Mouse (Mus musculus) spleen, postnatal 14 days (tissue): ENCODE data around the gene Ash1l.

Experiments
- DNase-seq, 2 experiments: peaks; one replicate each; pipeline ENCODE4 v3.0.0; 2021 to 2022; ENCODE audit warnings: low spot score in 2 of 2

Gene Ash1l

DNA sequence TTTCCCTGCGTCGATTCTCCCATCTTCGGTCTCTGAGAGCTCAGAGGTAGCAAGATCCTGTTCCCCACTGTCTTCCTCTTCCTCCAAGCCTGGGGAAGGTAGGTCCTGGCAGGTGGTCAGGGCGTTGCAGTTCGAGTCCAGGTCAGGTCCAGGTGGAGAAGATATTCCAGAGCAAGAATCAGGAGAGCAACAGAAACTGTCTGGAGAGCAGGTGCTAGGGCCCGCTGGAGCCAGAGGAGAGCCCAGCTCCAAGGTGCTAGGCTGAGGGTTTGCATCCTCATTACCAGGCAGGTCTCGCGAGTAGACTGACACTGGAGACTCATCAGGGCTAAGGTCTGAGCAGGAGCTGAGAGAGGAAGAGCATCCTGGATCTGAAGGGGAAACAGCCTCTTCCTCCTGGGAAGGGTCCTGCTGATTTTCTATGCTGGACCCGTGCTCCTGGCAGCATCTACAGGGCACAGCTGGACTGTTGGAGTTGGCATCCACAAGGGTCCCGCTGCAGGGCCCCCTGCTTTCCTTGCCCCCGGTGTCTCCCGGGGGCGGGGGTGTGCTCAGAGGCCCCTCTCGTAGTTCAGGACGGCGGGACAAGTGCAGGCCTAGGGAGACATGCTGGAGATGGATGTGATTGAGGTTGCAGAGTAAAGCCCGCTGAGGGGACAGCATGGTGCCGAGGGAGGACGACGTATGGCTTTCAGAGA is 141.5 kb downstream of the Ash1l start:
- DNase-seq: no peak

DNA sequence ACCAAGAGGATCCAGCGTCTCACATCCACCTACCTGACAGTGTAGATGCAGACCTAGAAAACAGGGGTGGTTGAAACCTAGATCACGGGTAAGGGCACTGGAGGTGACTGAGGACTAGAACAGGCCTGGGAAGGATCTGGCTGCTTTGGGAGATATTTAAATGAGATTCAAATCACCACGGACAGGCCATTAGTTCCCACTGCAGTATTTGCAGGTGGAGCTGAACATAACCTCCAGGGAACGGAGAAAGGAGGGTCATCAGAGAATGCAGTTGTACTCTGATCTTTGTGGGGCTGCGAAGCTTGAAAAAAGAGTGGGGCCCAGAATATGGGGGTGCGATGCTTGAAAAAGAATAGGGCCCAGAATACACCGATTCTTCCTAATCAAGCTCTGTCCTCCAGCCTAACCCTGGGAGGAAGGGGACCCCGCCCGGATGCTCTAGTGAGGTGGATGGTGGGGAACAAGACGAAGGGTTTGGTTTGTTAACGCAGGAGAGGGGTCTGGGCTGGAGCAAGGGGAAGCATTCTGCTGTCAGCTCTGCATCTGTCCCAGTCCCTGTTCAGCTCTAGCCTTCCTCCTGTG is 142.2 kb downstream of the Ash1l start:
- DNase-seq: no peak

DNA sequence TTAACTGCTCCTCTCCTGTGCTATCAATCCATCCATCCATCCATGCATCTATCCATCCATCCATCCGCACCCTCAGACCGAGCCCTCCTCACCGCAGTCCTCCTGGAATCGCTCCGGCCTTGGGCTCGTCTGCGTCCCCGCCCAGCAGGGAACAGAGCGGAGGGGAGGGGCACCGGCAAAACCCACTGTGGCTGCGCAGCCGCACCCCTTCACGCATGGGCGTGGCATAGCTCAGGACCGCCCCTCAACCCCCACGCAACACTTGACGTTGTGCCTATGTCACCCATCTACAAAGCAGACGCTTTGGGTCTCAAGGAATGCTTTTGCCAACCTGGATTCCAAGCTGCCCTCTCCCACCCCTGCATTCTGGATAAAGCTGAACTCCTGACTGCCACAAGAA is 142.8 kb downstream of the Ash1l start, which contains the start of gene Rusc1:
TSS of gene Rusc1 (minus strand) at position 137 of the 400 bp plus-strand sequence.
- DNase-seq: peak; percentile 42 to 60

DNA sequence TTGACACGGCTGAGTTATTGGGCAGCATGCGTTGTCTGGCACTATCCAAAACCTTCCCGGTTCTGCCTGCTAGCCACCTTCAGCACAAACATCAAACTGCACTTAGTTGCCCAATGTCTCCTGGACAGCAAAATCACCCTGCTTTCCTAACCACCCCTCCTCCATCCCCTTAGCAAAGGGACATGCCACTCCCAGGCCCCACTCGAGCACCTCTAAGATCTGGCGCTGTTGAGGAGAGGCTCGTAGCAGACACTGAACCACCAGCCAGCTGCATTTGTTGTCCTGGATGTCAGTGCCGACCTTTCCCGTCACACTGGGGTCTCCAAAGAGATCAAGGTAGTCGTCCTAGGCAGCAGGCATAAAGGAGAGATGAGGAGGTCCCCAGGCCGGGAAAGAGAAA is 143.6 kb downstream of the Ash1l start:
- no peak for DNase-seq

DNA sequence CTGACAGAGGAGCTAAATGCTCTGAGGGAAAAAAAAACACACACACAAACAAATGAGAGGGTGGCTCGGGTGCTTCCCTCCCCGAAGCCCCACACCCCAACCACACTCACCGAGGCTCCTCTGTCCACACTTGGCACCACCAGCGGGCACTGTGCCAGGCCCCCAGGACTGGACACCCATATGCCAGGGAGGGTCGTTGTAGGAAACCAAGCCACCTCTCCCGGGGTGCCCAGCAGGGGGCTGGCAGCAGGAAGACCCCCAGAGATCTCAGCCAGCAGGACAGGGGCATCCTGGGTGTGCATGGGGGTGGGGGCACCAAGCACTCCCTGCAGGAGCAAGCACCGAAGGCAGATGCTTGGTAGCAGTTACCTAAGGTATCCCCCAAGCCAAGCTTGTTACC is 150.4 kb downstream of the Ash1l start, which contains the start of gene Gm43738:
TSS of gene Gm43738 (minus strand) at position 289 of the 400 bp plus-strand sequence.
- DNase-seq: no peak

DNA sequence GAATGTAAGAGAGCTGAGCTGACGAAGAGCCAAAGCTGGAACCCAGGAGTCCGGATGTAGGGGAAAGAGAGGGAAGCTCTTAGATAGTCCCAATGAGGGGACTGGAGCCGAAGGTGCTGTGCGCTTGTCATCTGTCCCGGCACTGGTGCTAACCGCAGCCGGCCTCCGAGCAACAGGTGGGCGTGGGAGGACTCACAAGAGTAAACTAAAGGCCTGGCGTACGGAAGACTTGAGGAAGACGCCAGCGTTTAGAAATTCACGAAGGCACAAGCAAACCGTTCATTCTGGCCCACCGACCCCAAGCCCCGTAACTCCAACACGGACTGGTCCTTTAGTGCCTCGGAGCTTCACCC is 151.0 kb downstream of the Ash1l start:
- DNase-seq: no peak

DNA sequence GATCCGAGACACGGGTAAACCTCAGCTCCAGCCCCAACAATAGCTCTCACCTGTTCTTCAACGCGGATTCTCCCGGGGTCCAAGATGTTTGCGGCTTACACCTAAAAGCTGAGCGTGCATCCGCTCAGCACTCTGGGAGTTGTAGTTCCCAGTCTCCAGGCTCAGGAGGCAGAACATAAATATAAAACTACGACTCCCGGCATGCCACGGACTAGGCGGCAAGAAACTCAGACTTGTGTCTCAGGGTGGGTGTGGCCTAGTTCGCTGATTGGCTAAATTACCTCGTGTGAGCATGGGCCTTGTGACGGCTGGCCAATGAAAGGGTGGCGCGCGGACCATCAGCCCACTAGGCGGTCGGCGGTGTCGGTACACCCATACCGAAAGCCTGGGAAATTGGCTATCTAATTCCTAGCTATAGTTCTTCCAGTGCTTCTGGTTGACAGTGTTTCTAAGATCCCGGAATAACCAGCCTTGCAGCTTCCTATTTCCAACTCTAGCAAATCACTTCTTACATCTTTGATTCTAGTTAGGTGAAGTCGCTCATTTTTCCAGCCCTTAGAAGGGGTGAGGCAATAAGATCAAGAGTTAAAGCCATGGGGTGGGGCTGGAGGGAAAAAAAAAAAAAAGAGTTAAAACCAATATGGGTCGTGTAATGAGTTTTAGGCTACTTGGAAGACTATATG is 151.5 kb downstream of the Ash1l start, which contains the start of gene Fdps:
TSS of gene Fdps (minus strand) at position 148 of the 683 bp plus-strand sequence.
- peak; percentile 82 to 88 for DNase-seq

DNA sequence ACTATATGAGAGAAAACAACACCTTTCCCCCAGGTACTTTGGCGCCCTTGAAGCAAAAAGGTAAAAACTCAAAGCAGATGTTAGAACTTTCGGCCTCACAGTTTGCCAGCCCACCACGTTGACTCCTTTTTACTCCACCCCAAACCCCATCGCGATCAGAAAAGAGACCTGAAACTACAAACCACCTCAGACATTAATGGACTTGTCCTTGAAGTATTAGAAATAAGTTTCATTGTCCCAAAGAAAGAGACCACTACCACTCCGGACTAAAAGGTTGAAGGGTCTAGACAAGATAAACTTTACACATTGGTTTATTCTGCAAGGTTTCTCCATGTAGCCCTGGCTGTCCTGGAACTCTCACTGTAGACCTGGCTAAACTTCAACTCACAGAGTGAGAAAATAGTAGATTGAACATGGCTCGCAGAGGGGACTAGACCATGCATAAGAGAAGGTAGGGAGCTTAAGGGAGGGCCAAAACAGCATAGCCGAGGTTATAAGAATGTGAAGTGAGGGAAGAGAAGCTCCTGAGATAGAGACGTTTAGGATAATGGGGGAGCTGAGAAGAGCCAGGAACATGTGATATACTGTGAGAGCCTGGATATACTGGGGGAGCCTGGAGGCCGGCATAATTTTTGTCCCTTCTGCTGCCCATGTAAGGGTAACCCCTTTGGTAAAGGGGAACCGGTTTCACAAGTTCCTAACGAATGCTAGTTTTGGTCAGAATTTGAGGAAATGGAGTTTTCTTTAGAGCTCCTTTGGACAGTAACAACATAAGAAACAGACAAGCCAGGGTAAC is 152.3 kb downstream of the Ash1l start:
- DNase-seq: no peak

DNA sequence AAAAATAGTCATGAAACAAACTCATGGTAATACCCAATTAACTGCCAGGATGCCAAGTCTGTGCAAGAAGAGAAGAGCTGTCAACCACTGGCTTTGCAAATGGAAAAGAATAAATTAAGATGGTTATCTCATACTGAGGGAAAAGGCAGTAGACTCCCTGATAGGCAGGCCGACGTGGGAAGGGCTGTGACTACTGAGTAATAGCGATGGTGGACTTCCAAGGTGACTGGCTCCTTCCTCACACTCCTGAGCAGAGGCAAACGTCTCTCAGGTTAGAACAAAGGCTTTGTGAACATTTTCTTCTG is 152.8 kb downstream of the Ash1l start:
- no peak for DNase-seq

DNA sequence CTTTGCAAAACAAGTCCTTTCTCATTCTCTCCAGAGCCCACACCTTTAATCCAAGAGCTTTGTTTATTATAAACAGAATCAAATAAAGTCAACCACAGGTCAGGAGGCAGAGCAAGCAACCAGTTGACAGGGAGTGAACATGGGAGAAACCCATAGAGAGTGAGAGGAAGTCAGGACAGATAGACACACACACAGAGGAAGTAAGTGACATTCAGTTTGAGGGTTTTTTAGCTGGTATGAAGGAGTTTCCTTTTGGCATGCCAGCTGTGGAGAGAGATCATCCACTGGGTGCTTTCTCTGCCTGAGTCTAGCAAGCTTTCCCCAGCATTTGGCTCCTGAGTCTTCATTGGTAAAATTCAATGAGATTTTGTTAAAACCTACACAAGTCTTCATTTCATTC is 156.5 kb downstream of the Ash1l start:
- DNase-seq: no peak

DNA sequence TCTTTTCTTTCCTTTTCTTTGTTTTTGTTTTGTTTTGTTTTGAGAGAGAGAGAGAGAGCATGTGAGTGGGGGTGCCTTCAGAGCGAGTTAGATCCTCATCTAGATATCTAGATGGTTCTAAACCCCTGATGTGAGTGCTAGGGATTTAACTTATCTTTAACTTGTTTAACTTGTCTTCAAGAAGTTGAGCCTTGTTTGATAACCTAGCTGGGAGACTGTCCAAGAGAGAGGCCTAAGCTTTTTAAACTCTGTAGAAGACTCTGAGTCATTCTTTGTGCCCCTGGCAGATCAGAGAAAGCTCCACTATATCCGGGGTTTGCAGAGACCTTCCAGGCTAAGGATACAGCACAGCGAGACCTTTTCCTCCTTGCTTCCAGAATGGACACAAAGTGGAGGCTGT is 157.1 kb downstream of the Ash1l start:
- no peak for DNase-seq

DNA sequence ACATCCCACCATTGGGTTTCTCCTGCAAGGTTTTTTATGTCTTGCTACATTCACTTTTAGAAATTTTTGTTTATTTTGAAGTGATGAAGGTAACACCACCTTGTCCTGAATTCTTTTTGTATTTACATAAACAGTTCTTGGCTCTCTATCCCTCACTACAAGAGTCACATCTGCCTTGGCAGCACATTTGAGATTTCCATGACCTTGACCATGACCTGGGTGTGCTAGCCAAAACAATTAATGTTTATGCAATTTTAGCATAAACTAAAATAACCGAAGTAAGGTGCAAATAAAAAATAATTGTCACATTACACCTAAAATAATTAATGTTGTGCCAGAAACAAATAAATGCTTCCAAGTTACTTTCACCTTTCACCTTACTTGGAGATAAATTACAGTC is 157.7 kb downstream of the Ash1l start:
- DNase-seq: no peak

DNA sequence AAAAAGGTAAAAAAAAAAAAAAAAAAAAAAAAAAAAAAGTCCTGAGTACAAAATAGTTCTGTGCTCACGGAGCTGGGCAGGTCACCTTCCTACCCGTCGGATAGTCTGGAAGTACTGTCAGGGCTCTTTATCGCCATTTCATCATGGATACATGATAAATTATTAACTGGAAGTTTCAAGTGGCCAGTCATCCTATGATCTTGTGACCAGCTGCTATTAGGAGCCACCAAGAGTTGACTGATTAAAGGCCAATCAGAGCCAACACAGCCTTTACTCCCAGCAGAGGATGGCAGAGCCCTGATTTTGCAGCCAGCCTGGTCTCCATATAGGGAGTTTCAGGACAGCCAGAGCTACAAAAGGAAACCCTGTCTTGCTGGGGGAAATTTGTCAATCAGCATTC is 162.6 kb downstream of the Ash1l start:
- DNase-seq: no peak

DNA sequence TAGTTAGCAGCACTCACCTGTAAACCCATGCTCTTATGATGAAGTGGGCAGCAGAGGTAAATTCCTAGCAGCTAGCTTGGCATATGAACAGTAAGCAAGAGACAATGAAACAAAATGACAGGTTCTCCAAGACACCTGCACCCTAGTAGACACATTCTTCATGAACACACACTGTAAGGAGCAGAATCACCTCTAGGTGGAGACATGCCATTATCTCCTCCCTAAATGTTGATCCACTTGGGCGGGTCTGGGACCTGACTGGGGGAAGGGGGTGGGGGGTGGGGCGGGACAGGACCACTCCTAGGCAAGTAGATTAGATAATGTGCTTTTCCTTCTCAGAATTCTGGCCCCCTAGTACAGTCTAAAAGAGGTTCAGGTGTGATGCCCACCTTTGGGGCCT is 165.1 kb downstream of the Ash1l start:
- no peak for DNase-seq

DNA sequence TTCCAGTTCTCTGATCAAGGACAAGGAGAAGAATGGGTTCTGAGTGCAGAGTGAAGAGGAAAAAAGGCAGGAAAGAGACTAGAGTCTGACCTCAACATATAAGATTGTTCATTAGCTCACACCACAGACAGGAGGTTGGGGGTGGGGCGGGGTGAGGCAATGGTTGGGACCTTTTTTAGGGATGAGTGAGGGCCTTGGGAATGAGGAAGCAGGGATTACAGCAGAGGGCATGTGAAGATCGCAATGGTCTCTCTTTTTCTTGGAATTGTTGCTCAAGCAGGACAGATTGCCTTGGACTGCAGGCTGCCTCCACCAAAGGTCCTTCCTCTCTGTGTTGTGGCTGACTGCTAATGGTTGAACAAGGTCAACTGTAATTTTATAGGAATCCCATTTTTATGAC is 172.9 kb downstream of the Ash1l start:
- DNase-seq: no peak

DNA sequence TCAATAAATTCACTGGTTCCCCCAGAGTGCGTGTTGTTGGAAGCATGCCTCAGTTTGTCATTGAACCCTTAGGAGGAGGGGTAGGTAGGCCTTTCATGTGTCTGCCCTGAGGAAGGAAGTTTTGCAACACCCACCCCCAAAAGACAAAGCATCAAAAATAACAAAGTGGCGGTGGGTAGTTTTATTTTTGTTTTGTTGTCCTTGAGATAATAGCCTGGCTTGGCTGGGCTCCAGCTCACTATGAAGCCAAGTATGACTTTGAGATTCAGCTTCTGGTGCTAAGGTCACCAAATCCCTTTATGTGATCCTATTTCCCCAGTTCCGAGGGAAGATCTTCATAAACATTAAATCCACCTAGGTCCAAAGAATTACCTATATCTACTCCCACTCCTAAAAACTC is 173.8 kb downstream of the Ash1l start:
- no peak for DNase-seq

DNA sequence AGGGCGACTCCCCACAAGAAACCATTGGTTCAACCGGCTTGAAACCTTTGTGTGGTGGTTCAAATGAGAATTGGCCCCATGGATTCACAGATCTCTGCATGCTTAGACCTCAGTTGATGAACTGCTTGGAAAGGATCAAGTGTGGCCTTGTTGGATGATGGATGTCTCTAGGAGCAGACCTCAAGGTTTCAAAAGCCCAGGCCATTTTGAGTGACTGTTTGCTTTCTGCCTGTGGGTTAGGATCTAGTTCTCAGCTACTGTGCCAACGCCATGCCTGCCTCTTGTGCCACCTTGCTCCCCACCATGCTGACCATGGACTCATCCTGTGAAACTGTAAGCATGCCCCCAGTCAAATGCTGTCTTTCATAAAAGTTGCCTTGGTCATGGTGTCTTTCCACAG is 175.6 kb downstream of the Ash1l start:
- DNase-seq: no peak
